Comparison of ENCODE assay signal across 8 mouse cellular contexts in genomic region chr12:99084144-99084543, GRCm38 (mm10).
DNase-seq lines count a peak whose midpoint lies in the region; ATAC-seq and TF ChIP-seq lines count a peak whose summit lies in the region.

No protein-coding gene starts in this region.

- no peak overlapping the region for H3K4me2 ChIP-seq in heart, embryonic 12.5 days
- 0 out of 2 replicates have a peak overlapping the region, but pooled peaks have one; percentile 16 for H3K4me2 ChIP-seq in kidney, embryonic 16.5 days (replicated peaks; ENCODE audit: low read depth, low read length)

- no peaks in the 10 kb centered on the region; the same call in 1 of the 2 replicates for H3K4me1 ChIP-seq in bone marrow, adult 2 months (ENCODE audit: control insufficient read depth, insufficient read depth, low read length)
- no peaks in the 10 kb centered on the region for H3K4me1 ChIP-seq in heart, embryonic 12.5 days (replicated peaks)
- no peaks in the 10 kb centered on the region for H3K4me1 ChIP-seq in kidney, embryonic 16.5 days (ENCODE audit: insufficient read depth, low read length)
- H3K4me1 ChIP-seq in liver, adult 2 months (ENCODE audit: control insufficient read depth, insufficient read depth, low read length), result no peaks in the 10 kb centered on the region

- WGBS in bone marrow, adult 2 months, result 5% methylated on average over 18 of the region's 18 CpGs
- 5% methylated on average over 18 of the region's 18 CpGs for WGBS in heart, embryonic 12.5 days
- WGBS in kidney, embryonic 16.5 days, result 4% methylated on average over 18 of the region's 18 CpGs
- WGBS in liver, adult 2 months, result 4% methylated on average over 18 of the region's 18 CpGs

- peak; percentile 15; the same call in 1 of the 2 replicates for TF ChIP-seq POLR2A in bone marrow, adult 2 months (IDR thresholded peaks at IDR 0.05; ENCODE audit: borderline replicate concordance, control insufficient read depth, low read depth, low read length)
- no peak for TF ChIP-seq POLR2A in liver, adult 2 months (IDR thresholded peaks at IDR 0.05; ENCODE audit: extremely low read depth, insufficient read depth, low read length)

- peak; percentile 75; the same call in 1 of the 2 replicates for ATAC-seq in erythroblast, adult 5-6 weeks (replicated peaks; ENCODE audit: low FRiP score, poor library complexity, severe bottlenecking)
- peak; percentile 82 for ATAC-seq in heart, embryonic 12.5 days (ENCODE audit: insufficient number of reproducible peaks, low FRiP score)
- peak; percentile 95 for ATAC-seq in kidney, embryonic 16.5 days (ENCODE audit: low FRiP score, low TSS enrichment)

- H3K4me3 ChIP-seq in bone marrow, adult 2 months (replicated peaks; ENCODE audit: control insufficient read depth, low read depth, low read length), result no peak overlapping the region
- no peak overlapping the region for H3K4me3 ChIP-seq in heart, embryonic 12.5 days
- H3K4me3 ChIP-seq in kidney, embryonic 16.5 days (ENCODE audit: low read length), result no peak overlapping the region
- no peak overlapping the region for H3K4me3 ChIP-seq in liver, adult 2 months (ENCODE audit: insufficient read depth, low read depth, low read length)

- H3K79me2 ChIP-seq in liver, adult 2 months (ENCODE audit: control insufficient read depth, insufficient read depth, low read length), result no peaks in the 10 kb centered on the region

- peak; percentile 83 for DNase-seq in 416B (ENCODE audit: low read depth)
- peak; percentile 64 for DNase-seq in liver, adult 2 months (ENCODE audit: extremely low read depth, low read depth, low spot score)
- DNase-seq in naive thymus-derived CD4-positive, alpha-beta T cell, adult 2 months (ENCODE audit: low read depth), result peak; percentile 86
- DNase-seq in splenic B cell, adult 2 months (ENCODE audit: low read depth, low spot score), result peak; percentile 89

- H3K36me3 ChIP-seq in heart, embryonic 12.5 days, result no peaks in the 10 kb centered on the region
- no peaks in the 10 kb centered on the region for H3K36me3 ChIP-seq in kidney, embryonic 16.5 days (ENCODE audit: insufficient read depth, low read length)
- no peaks in the 10 kb centered on the region for H3K36me3 ChIP-seq in liver, adult 2 months (ENCODE audit: control insufficient read depth, insufficient read depth, low read length)
- no peaks in the 10 kb centered on the region for H3K36me3 ChIP-seq in splenic B cell, adult 2 months (ENCODE audit: control insufficient read depth, insufficient read depth, low read length, poor library complexity, severe bottlenecking)

- peaks cover 12% of the 10 kb centered on the region; the same call in 1 of the 2 replicates for H3K27me3 ChIP-seq in heart, embryonic 12.5 days (replicated peaks)
- H3K27me3 ChIP-seq in kidney, embryonic 16.5 days (ENCODE audit: insufficient read depth, low read length), result peaks cover 21% of the 10 kb centered on the region
- peaks cover 2% of the 10 kb centered on the region; the same call in 1 of the 2 replicates for H3K27me3 ChIP-seq in liver, adult 2 months (ENCODE audit: control insufficient read depth, insufficient read depth, low read length)
- no peaks in the 10 kb centered on the region for H3K27me3 ChIP-seq in splenic B cell, adult 2 months (ENCODE audit: control insufficient read depth, insufficient read depth, low read length, poor library complexity, severe bottlenecking)

- TF ChIP-seq CTCF in bone marrow, adult 2 months (IDR thresholded peaks at IDR 0.05; ENCODE audit: control insufficient read depth, insufficient read depth, low read length), result peak; percentile 96
- TF ChIP-seq CTCF in liver, adult 2 months (IDR thresholded peaks at IDR 0.05; ENCODE audit: low read depth, low read length), result peak; percentile 97

- no peaks in the 10 kb centered on the region for H3K9me3 ChIP-seq in heart, embryonic 12.5 days (replicated peaks)
- H3K9me3 ChIP-seq in kidney, embryonic 16.5 days (ENCODE audit: low read length), result no peaks in the 10 kb centered on the region

- H3K9ac ChIP-seq in heart, embryonic 12.5 days, result peak overlapping the region; percentile 3; the same call in 1 of the 2 replicates
- H3K9ac ChIP-seq in kidney, embryonic 16.5 days (replicated peaks; ENCODE audit: low read length), result peak overlapping the region; percentile 32; the same call in 1 of the 2 replicates
- H3K9ac ChIP-seq in liver, adult 2 months (ENCODE audit: low read depth, low read length), result no peak overlapping the region

- H3K27ac ChIP-seq in bone marrow, adult 2 months (ENCODE audit: control insufficient read depth, insufficient read depth, low read depth, low read length, poor library complexity), result no peak overlapping the region
- H3K27ac ChIP-seq in heart, embryonic 12.5 days (ENCODE audit: poor library complexity, severe bottlenecking), result no peak overlapping the region
- no peak overlapping the region for H3K27ac ChIP-seq in kidney, embryonic 16.5 days (ENCODE audit: low read length)
- H3K27ac ChIP-seq in liver, adult 2 months (replicated peaks; ENCODE audit: insufficient read depth, low read depth, low read length), result no peak overlapping the region
